Mouse (Mus musculus) macrophage (primary cell): ENCODE data around the gene Tprgl. TPM values are rescaled to one million over a fixed set of nuclear protein-coding genes. Genes with fewer than 3 reads are reported as not detected.
A peak's percentile ranks its signal among the peaks of the same experiment; 100 is the strongest.

Source experiments
- H3K27ac ChIP-seq: fragments of 350-480 bp; formaldehyde crosslinking; 2 replicates; pipeline ENCODE4 v1.9.0; 2021
- H3K36me3 ChIP-seq: fragments of 350-480 bp; formaldehyde crosslinking; 2 replicates; pipeline ENCODE4 v1.9.0; 2021; ENCODE audit errors: inconsistent target
- H3K4me3 ChIP-seq: fragments of 350-480 bp; formaldehyde crosslinking; 2 replicates; pipeline ENCODE4 v1.9.0; 2021; ENCODE audit errors: inconsistent target
- H3K79me2 ChIP-seq: fragments of 350-480 bp; formaldehyde crosslinking; 2 replicates; pipeline ENCODE4 v1.9.0; 2021; ENCODE audit errors: inconsistent target
- WGBS: methylation state at CpG from one replicate; pipeline ENCODE4 v1.1.7; 2026; ENCODE audit warnings: inconsistent platforms; ENCODE audit not compliant: missing documents; 5-methylcytosine and 5-hydroxymethylcytosine counted together
- polyA plus RNA-seq: library from polyadenylated mRNA; stranded (reverse); fragments of 250-400 nt; gene quantifications from 3 replicates; pipeline ENCODE4 v1.2.4, GENCODE M21; 2018; ENCODE audit warnings: inconsistent platforms

Tprgl gene
- polyA plus RNA-seq, 1 experiment from 2014 or later, result 87.0 TPM

- no peaks in the 10 kb centered on the region for H3K36me3 ChIP-seq
- 2% methylated on average over 44 of the region's 49 CpGs for WGBS
- peaks cover 18% of the 10 kb centered on the region; the same call in 1 of the 2 replicates for H3K79me2 ChIP-seq
- H3K27ac ChIP-seq, result no peak within 1 kb of the TSS
- peak within 1 kb of the TSS; percentile 71 for H3K4me3 ChIP-seq
These were observed 18.0 kb downstream of the Tprgl start, which contains the start of gene Wrap73 for GRCm38 (mm10) chr4:154142211-154143040. Gene Wrap73 (plus strand): TSS chr4:154142372.

DNA sequence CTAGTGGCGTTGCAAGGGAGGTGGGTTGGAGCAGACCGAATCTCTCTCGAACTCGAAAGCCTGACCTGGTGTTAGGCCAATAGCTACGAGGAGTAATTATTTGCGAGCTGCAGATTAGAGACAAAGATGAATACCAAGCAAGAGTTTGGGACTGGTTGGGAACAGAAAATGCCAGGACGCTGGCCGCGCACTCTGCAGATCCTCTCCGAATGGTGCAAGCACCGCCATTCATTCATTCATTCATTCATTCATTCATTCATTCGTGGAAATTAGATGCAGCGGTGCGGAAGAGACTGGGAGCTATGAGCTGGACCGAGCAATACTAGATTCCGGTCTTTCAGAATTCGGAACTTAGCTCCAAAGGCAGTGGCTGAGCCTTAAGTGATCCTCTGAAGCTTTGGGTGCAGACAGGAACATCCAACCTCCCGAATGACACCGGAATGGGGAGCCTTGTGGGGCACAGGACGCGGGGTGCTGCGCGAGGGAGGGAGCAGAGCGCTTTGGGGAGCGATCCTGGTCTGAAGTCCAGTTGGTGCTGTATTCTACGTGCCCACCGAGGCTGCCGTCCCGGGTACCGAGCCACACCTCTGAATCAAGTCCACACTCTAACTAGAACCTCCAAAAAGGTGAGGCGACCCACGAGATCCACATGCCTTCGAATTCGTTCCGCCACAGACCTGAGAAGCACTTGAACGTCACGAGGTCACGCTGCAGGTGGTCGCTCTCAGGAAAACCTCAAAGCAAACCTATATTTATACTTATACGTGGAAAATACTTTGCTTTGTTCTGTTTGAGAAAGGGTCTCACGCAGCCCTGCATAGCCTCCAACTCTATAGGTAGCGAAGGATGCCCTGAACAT, 19.2 kb downstream of the Tprgl start:
- Histone ChIP-seq H3K36me3 (no peaks in the 10 kb centered on the region), H3K27ac (no peak overlapping the region), H3K4me3 (peak overlapping the region; percentile 71; the same call in 1 of the 2 replicates), H3K79me2 (peaks cover 18% of the 10 kb centered on the region; the same call in 1 of the 2 replicates)
- WGBS, result 4% methylated on average over 42 of the region's 42 CpGs

GRCm38 (mm10) chr4:154140213-154141008, 20.1 kb downstream of the Tprgl start:
- Histone ChIP-seq H3K79me2 (peaks cover 18% of the 10 kb centered on the region; the same call in 1 of the 2 replicates), H3K4me3 (no peak overlapping the region), H3K27ac (no peak overlapping the region), H3K36me3 (no peaks in the 10 kb centered on the region)
- WGBS, result 3% methylated on average over 46 of the region's 46 CpGs

DNA sequence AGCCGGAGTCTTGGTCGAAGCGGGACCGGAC, 20.5 kb downstream of the Tprgl start, which contains the start of gene Trp73:
TSS of gene Trp73 (minus strand) at position 27 of the 31 bp plus-strand sequence.
- Histone ChIP-seq H3K27ac (no peak within 1 kb of the TSS), H3K36me3 (no peaks in the 10 kb centered on the region), H3K4me3 (no peak within 1 kb of the TSS), H3K79me2 (peaks cover 18% of the 10 kb centered on the region; the same call in 1 of the 2 replicates)
- WGBS, result 0% methylated on average over 4 of the region's 4 CpGs

- no peaks in the 10 kb centered on the region for H3K36me3 ChIP-seq
- WGBS, result under 1% methylated on average over 23 of the region's 59 CpGs
- no peak overlapping the region for H3K4me3 ChIP-seq
- H3K79me2 ChIP-seq, result peaks cover 18% of the 10 kb centered on the region; the same call in 1 of the 2 replicates
- H3K27ac ChIP-seq, result no peak overlapping the region
These were observed 20.7 kb downstream of the Tprgl start for GRCm38 (mm10) chr4:154139671-154140181.

- Histone ChIP-seq H3K27ac (no peak overlapping the region), H3K36me3 (no peaks in the 10 kb centered on the region), H3K4me3 (no peak overlapping the region), H3K79me2 (no peaks in the 10 kb centered on the region)
- WGBS, result 56% methylated on average over 5 of the region's 5 CpGs
These were observed 23.3 kb downstream of the Tprgl start for GRCm38 (mm10) chr4:154137139-154137538.

DNA sequence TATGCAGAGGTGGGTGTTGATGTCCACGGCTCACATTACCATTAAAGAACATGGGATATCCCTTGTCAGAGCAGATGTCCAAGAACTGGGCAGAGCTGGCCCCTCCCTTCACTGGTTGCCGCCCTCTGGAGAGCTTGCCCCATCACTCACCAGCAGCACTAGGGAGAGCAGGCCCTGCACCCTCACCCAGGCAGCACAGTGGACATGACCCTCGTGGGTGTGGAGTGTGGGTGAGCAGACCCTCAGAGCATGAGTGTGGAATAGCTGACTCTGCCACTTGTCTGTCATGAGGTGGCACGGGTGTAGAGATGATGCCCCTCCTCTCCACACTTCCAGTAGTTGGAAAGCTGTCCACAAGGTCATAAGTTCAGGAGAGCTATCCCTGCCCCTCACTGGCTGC, 25.7 kb downstream of the Tprgl start:
- no peak overlapping the region for H3K4me3 ChIP-seq
- H3K79me2 ChIP-seq, result no peaks in the 10 kb centered on the region
- H3K27ac ChIP-seq, result no peak overlapping the region
- WGBS, result 57% methylated on average over 4 of the region's 4 CpGs
- H3K36me3 ChIP-seq, result no peaks in the 10 kb centered on the region

DNA sequence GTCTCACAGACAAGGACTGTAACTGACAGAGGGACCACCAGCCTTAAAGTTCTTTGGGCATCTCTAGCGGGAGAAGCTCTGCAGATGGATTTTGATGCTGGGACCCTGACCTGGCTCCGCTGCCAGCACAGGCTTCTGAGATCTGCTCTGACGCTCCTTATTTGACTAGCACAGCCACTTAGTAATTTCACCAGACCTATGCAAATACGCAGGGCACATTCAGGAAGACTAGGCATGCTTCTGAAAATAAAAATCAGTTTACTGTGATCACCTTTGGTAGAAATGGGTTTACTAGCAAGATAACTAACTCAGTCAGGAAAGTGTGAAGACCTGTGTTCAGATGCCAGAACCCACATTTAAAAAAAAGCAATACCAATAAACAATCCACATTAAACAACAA, 28.6 kb downstream of the Tprgl start:
- no peak overlapping the region for H3K4me3 ChIP-seq
- H3K36me3 ChIP-seq, result no peaks in the 10 kb centered on the region
- H3K27ac ChIP-seq, result no peak overlapping the region
- H3K79me2 ChIP-seq, result no peaks in the 10 kb centered on the region
- WGBS, result 86% methylated on average over 4 of the region's 4 CpGs

DNA sequence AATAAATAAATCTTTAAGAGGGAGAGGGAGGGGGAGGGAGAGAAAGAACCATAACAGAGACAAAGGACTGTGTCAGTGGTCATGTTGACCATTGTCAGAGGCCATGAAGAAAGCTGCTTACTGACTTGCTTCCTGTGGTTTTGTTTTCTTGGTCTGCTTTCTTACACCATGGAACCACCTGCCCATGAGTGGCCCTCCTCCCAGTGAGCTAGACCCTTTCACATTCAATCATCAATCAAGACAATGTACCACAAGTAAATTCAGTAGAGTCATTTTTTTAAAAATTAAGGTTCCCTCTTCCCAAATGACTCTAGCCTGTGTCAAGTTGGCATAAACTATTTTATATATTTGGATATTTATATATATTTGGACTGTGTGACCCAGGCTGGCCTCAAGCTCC, 30.5 kb downstream of the Tprgl start:
- H3K27ac ChIP-seq, result no peak overlapping the region
- H3K4me3 ChIP-seq, result no peak overlapping the region
- no peaks in the 10 kb centered on the region for H3K79me2 ChIP-seq
- no peaks in the 10 kb centered on the region for H3K36me3 ChIP-seq

GRCm38 (mm10) chr4:154127273-154127672, 33.2 kb downstream of the Tprgl start:
- 82% methylated on average over 3 of the region's 3 CpGs for WGBS
- H3K4me3 ChIP-seq, result no peak overlapping the region
- no peaks in the 10 kb centered on the region for H3K79me2 ChIP-seq
- H3K36me3 ChIP-seq, result no peaks in the 10 kb centered on the region
- H3K27ac ChIP-seq, result no peak overlapping the region

DNA sequence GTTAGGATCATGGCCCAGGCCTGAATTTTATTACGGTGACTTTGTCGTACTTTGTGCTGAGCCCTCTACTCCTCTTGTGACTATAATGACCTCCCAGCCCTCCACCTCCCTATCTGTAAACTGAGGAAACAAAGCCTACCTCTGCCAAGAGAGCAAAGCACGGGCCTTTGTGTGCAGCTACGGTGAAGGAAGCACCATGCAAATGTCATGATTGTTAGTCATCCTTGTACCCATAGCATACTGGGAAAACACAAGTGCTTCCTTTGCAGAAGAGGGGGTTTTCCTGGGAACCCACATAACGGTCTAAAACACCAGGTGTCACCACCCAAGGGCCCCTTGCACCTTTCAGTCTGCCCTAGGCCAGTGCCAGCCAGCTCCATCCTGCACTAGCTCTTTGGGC, 35.3 kb downstream of the Tprgl start:
- Histone ChIP-seq H3K79me2 (no peaks in the 10 kb centered on the region), H3K27ac (no peak overlapping the region), H3K4me3 (no peak overlapping the region), H3K36me3 (no peaks in the 10 kb centered on the region)
- WGBS, result 64% methylated on average over 5 of the region's 5 CpGs

DNA sequence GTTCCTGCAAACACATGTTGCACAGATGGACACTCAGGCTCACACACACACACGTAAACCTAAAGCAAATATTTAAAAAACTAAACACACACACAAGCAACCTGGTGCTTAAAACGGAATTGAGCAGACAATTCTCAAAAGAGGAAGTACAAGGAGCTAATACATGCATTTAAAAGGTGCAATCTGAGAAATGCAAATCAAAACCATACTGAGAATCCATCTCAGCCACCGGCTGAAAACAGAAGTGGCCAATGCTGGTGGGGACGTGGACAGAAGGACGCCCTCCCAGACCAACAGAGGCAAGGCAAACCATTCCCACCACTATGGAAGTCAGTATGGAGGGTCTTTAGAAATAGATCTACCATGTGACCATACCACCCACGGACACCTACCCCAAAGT, 36.9 kb downstream of the Tprgl start:
- no peak overlapping the region for H3K4me3 ChIP-seq
- H3K79me2 ChIP-seq, result no peaks in the 10 kb centered on the region
- no peaks in the 10 kb centered on the region for H3K36me3 ChIP-seq
- WGBS, result 32% methylated on average over 5 of the region's 6 CpGs
- no peak overlapping the region for H3K27ac ChIP-seq

DNA sequence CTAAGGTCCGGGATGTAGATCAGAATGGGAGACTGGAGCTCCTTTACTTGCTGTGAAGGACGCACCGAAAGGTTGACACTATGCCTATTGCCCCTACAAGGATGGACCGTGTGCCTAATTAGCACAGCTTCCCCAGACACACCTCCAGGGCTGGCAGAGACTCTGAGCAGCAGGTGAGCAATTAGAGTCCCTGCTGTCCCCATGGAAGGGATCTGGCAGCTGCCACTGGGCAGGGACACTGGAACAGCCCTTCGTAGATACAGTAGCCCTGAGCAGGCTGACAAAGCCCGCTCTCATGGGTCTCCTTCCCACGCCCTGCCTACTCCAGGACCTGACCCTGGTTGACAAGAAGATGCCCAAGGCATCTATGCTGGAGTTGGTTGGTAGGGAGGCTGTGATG, 38.1 kb downstream of the Tprgl start:
- Histone ChIP-seq H3K79me2 (no peaks in the 10 kb centered on the region), H3K4me3 (no peak overlapping the region), H3K36me3 (no peaks in the 10 kb centered on the region), H3K27ac (no peak overlapping the region)
- WGBS, result 64% methylated on average over 6 of the region's 7 CpGs

- no peaks in the 10 kb centered on the region for H3K79me2 ChIP-seq
- H3K27ac ChIP-seq, result no peak overlapping the region
- 83% methylated on average over 11 of the region's 11 CpGs for WGBS
- H3K36me3 ChIP-seq, result no peaks in the 10 kb centered on the region
- H3K4me3 ChIP-seq, result no peak overlapping the region
These were observed 38.7 kb downstream of the Tprgl start for GRCm38 (mm10) chr4:154121800-154122199.
